Comparison of ENCODE assay signal across 23 mouse cellular contexts in the genomic region with DNA sequence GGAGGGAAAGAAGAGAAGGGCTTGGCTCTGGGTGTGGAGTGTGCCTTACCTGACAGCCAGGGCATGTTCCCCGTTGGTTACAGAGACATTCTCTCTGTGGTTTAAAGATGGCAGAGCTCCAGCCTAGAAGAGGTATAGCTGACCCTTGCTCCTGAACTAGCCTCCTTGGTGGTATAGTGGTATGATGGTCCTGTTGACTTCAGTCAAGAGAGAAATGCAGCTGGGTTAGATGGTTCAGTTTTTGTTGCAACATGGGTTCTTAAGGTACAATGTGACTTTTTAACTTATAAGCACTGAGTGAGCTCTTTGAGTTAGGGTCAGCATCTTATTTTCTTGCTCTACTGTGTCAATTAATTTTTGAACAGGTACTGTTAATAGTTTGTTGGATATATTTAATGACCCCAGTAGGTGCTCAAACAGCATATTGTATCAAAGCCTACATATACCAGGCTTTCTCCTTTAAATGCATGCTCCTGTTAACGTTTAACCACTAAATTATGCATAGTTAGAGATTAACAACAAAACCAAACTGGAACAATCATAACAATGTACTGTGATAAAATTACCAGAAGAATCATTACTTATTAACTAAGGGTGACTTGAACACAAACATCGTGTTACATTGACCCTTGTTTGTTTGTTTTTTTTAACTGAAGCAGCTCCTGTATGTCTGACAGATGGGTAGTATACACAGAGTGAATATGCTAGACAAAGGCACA.
"Had no signal": no experiment of that assay in that cellular context is flagged by ENCODE, and none has a peak within 500 bp of the region (broad histone marks: within the 10 kb centered on the region; RNA-seq: fewer than 3 reads in every experiment).

No protein-coding gene starts in this region.

- H3K36me3 ChIP-seq: forebrain, embryonic 15.5 days; heart, embryonic 13.5 days; heart, embryonic 15.5 days; hindbrain, embryonic 13.5 days; hindbrain, embryonic 15.5 days; limb, embryonic 13.5 days; limb, embryonic 15.5 days; liver, embryonic 12.5 days had no signal

- H3K4me3 ChIP-seq: forebrain, embryonic 15.5 days; heart, adult 2 months; heart, embryonic 13.5 days; heart, embryonic 15.5 days; hindbrain, embryonic 13.5 days; hindbrain, embryonic 15.5 days; limb, embryonic 13.5 days; limb, embryonic 15.5 days; liver, embryonic 12.5 days had no signal

- DNase-seq: forebrain, postnatal 0 days; gastrocnemius, postnatal 14 days; gastrocnemius, postnatal 36 days; heart, adult 11 months; heart, adult 2 months; heart, postnatal 14 days; heart, postnatal 36 days; kidney, postnatal 10 days; layer of hippocampus, adult 9-11 months; layer of hippocampus, postnatal 36 days; left cerebral cortex, postnatal 4 days; lung, adult 18-20 months had no signal

- ATAC-seq: forebrain, embryonic 15.5 days; forebrain, postnatal 0 days; hindbrain, postnatal 0 days; liver, embryonic 12.5 days had no signal

- H3K27ac ChIP-seq: forebrain, embryonic 15.5 days; heart, adult 2 months; heart, embryonic 13.5 days; heart, embryonic 15.5 days; hindbrain, embryonic 13.5 days; hindbrain, embryonic 15.5 days; hindbrain, postnatal 0 days; limb, embryonic 13.5 days; limb, embryonic 15.5 days; liver, embryonic 12.5 days; liver, embryonic 14.5 days had no signal

- H3K27me3 ChIP-seq: forebrain, embryonic 15.5 days; heart, embryonic 13.5 days; heart, embryonic 15.5 days; hindbrain, embryonic 13.5 days; hindbrain, embryonic 15.5 days; limb, embryonic 13.5 days; limb, embryonic 15.5 days; liver, embryonic 12.5 days had no signal

- H3K9ac ChIP-seq: forebrain, embryonic 15.5 days; forebrain, postnatal 0 days; heart, embryonic 13.5 days; heart, embryonic 15.5 days; hindbrain, embryonic 13.5 days; hindbrain, embryonic 15.5 days; limb, embryonic 13.5 days; limb, embryonic 15.5 days; liver, embryonic 12.5 days; liver, embryonic 14.5 days had no signal

- H3K4me1 ChIP-seq: forebrain, embryonic 15.5 days; heart, embryonic 13.5 days; heart, embryonic 15.5 days; hindbrain, embryonic 13.5 days; hindbrain, embryonic 15.5 days; limb, embryonic 13.5 days; limb, embryonic 15.5 days; liver, embryonic 12.5 days had no signal

- H3K9me3 ChIP-seq: forebrain, embryonic 15.5 days; heart, embryonic 13.5 days; heart, embryonic 15.5 days; hindbrain, embryonic 13.5 days; hindbrain, embryonic 15.5 days; limb, embryonic 13.5 days; limb, embryonic 15.5 days; liver, embryonic 12.5 days had no signal

- H3K4me2 ChIP-seq: forebrain, embryonic 15.5 days; heart, embryonic 11.5 days; heart, embryonic 13.5 days; heart, embryonic 15.5 days; hindbrain, embryonic 13.5 days; hindbrain, embryonic 15.5 days; limb, embryonic 13.5 days; limb, embryonic 15.5 days; liver, embryonic 12.5 days had no signal
